Mouse (Mus musculus) layer of hippocampus, postnatal 10 days (tissue): Measurements from ENCODE around the gene Krt27. TPM values are rescaled to one million over a fixed set of nuclear protein-coding genes. Genes with fewer than 3 reads are reported as not detected.
A peak's percentile ranks its signal among the peaks of the same experiment; 100 is the strongest.

ENCODE experiments used
- DNase-seq, 2 experiments: peaks; one replicate each; pipeline ENCODE4 v3.0.0; 2021; ENCODE audit warnings: low spot score in 2 of 2
- total RNA-seq, 2 experiments: library from RNA; stranded (reverse); gene quantifications; 2 replicates each; pipeline ENCODE4 v1.2.3; 2021

The Krt27 gene
- total RNA-seq, 2 experiments from 2014 or later: not detected

DNA sequence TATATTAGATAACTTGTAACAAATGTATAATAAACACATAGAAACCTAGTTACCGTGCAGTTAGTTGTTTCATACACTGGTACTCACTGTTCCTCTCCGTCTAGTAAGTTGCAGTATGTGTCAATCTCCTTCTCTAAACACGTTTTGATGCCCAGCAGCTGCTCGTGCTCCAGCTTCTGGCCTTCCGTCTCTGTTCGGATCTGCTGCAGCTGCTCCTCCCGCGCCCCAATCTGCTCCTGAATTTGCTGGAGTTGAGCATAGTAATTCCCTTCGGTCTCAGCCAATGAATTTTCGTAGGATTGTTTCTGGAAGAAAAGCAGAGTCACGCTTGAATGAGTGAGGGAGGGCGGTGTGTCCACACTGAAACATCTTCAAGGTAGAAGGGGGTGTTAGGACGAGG is 17.5 kb downstream of the Krt27 start:
- DNase-seq: peak; percentile 59 to 70

DNA sequence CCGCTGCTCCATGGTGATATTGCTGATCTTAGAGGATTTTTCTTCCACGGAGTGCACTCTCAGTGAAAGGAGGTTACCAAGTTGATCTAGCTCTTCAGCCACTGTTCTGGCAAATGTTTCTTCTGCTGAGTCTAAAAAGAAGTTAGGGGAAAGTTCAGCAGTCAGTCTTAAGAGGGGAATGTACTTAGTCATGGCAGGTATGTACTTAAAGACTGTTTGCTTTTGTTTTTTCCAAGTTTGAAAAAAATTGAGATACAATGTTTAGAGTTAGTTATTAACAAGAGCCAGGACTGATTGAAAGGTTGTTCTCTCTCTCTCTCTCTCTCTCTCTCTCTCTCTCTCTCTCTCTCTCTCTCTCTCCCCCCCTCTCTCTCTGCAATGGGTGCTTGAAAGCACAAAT is 21.2 kb downstream of the Krt27 start:
- DNase-seq: no peak

DNA sequence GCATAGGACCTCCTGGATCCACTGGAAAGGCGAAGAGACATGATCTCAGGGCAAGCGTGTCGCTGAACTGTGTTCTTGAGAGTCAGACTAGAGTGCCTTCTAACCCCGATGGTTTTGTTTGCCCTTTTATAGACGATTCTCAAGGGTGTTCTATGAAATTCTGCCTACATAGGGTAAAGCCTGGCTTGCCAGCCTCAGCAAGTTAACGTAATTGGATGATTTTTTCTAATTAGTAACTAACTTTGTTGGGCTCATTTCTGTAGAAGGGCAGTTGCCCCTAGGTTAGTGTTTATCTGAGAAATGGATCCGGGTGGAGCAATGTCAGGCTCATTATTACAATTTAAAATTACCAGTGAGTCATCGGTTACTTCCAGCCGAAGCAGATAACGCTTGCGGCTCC is 28.1 kb downstream of the Krt27 start, which contains the start of gene Krt25:
TSS of gene Krt25 (minus strand) at position 101 of the 400 bp plus-strand sequence.
- DNase-seq: no peak

DNA sequence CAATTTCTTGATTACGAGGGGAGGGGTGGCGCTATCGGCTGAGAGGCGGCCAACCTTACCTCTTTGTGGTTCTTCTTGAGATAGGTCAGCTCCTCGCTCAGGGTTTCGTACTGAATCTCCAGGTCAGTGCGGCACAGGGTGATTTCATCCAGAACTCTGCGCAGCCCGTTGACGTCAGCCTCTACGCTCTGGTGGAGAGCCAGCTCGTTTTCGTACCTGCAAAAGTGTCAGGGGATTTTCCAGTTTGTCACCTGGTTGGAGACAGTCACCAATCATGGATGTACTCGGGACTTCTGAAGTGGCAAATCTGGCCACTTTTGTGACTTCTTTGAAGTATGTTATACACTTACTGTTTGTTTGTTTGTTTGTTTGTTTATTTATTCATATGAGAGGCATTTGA is 29.8 kb downstream of the Krt27 start:
- DNase-seq: no peak

DNA sequence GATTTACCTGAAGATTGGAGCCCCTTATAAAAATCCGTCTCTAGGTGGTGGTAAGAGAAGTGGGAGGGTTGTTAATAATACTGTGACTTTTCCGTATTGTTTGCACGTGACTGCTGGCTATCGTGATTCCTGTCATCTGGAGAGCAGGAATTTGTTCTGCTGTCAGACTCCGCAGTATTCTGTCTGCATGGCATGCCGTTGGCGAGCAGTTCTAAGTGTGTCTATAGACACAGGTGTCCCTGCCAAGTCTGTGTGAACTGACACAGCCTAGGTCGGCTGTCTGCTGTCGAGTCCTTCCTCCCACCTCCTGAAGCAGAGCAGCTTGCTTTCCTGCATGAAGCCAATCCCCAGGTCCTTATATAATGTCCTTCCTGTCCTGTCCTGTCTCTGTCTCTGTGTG is 31.8 kb downstream of the Krt27 start:
- no peak for DNase-seq

DNA sequence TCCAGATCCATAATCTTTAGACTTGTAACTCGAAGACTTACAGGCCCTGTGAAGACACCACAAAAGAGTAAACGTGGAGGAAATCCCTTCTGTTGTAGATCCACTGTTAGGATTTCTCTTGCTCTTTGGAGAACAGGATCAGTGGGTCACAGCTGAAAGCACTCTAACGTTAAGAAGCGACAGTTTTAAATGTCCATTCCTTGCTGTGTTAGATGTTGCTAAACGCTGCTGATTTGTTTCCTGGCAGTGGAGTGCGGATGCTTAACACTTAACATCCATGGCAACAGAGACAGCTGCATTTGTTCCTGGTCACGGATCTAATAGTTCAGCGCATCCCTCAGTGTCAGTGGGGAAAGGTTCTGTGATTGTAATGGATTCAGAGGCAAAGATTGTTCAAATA is 34.4 kb downstream of the Krt27 start:
- DNase-seq: no peak

DNA sequence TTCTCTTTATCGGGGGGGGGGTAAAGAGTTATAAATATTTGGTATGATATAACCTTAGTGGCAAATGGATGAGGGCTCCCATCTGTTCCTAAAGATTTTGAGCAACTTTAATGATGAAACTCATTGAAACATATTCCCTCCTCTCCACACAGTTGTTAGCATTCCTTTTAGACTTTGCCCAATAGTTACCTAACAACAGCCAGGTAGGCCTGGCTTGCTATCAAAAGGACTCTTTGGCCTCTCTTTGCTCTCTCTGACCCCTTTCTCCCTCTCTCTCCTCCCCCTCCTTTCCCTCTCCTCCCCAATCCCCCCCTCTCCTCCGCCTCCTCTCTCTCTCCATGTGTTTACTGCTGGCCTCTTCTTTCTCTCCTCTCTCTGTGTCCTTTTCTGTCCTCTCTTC is 36.3 kb downstream of the Krt27 start:
- no peak for DNase-seq

DNA sequence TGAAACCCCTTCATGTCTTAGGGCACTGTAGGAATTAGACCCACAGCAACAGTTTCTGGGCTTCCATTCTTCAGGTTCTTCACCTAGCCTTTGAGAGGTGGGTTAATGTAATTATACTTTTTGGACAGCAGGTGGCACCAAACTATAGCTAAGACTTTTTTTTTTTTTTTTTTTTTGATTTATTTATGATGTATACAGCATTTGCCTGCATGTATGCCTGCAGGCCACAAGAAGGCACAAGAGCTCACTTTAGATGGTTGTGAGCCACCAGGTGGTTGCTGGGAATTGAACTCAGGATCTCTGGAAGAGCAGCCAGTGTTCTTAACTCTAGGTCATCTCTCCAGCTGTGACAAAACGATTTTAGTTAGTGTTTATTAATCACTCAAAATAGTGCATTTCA is 40.0 kb downstream of the Krt27 start:
- DNase-seq: no peak

DNA sequence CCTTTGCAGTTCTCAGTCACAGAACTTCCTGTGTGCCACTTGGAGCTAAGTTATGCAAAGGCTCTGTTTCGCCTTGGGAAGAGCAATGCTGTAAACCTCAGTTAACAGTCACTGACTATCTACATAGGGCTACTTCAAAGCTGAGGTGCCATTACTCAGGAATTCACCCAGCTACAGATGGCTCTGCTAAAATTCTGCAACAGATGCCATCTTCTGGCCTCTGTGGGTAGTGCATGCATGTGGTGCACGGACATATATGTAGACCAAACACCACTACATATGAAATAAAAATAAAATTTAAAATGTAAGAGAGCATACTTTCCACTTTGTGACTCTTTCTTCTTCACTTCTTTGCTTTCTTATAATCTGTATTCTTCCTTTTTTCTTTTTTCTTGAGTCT is 43.3 kb downstream of the Krt27 start:
- peak; percentile 57 to 67 for DNase-seq

Other genes starting within 250 kb of the Krt27 start
- not detected for gene Ccr7, start 196.0 kb downstream of the Krt27 start, total RNA-seq
- gene Smarce1, start 120.1 kb downstream of the Krt27 start, total RNA-seq: 10 to 100 TPM; 90.7 to 93.3 TPM
- gene Krt222, start 107.0 kb downstream of the Krt27 start, total RNA-seq: 10 to 100 TPM; 24.0 to 25.7 TPM
- gene Krt24, start 65.8 kb downstream of the Krt27 start, total RNA-seq: not detected
- not detected for gene Krt25, start 28.2 kb downstream of the Krt27 start, total RNA-seq
- under 1 TPM; 0.13 to 0.23 TPM for gene Krt26, start 13.1 kb downstream of the Krt27 start, total RNA-seq
- gene Krt28, start 23.8 kb upstream of the Krt27 start, total RNA-seq: under 1 TPM; 0.30 to 0.33 TPM
- 10 to 100 TPM; 14.3 to 14.8 TPM for gene Krt10, start 38.3 kb upstream of the Krt27 start, total RNA-seq
- 1 to 10 TPM; 1.5 to 1.6 TPM for gene Krt12, start 71.2 kb upstream of the Krt27 start, total RNA-seq
- not detected for gene Krt20, start 87.0 kb upstream of the Krt27 start, total RNA-seq
- gene Krt23, start 142.0 kb upstream of the Krt27 start, total RNA-seq: not detected
- gene Krt39, start 170.2 kb upstream of the Krt27 start, total RNA-seq: not detected
- gene Krt40, start 192.1 kb upstream of the Krt27 start, total RNA-seq: not detected
- gene Krtap3-3, start 199.8 kb upstream of the Krt27 start, total RNA-seq: not detected
- not detected for gene Krtap3-2, start 205.7 kb upstream of the Krt27 start, total RNA-seq
- not detected for gene Gm11939, start 208.4 kb upstream of the Krt27 start, total RNA-seq
- not detected for gene Krtap3-1, start 215.5 kb upstream of the Krt27 start, total RNA-seq
- gene Krtap1-5, start 229.9 kb upstream of the Krt27 start, total RNA-seq: not detected
- gene Krtap1-4, start 232.6 kb upstream of the Krt27 start, total RNA-seq: not detected
- not detected for gene Krtap1-3, start 240.2 kb upstream of the Krt27 start, total RNA-seq
- gene Krtap9-3, start 247.0 kb upstream of the Krt27 start, total RNA-seq: not detected